Mouse (Mus musculus) erythroblast, embryonic 14.5 days (primary cell): ENCODE results near the gene Rpap3. TPM values are rescaled to one million over a fixed set of nuclear protein-coding genes. Genes with fewer than 3 reads are reported as not detected.

ENCODE experiments used
- H3K27me3 ChIP-seq: 2 replicates; pipeline ENCODE4 v1.6.1; 2012; ENCODE audit warnings: inconsistent platforms; ENCODE audit not compliant: control insufficient read depth
- H3K36me3 ChIP-seq: 2 replicates; pipeline ENCODE4 v1.6.1; 2012; ENCODE audit warnings: mild to moderate bottlenecking, inconsistent platforms; ENCODE audit not compliant: control insufficient read depth
- H3K4me1 ChIP-seq: 2 replicates; pipeline ENCODE4 v1.6.1; 2012; ENCODE audit warnings: inconsistent platforms; ENCODE audit not compliant: control insufficient read depth
- H3K4me3 ChIP-seq: replicated peaks from 2 replicates; pipeline ENCODE3; 2012; ENCODE audit warnings: moderate library complexity, mild to moderate bottlenecking, inconsistent platforms
- H3K9me3 ChIP-seq: 2 replicates; pipeline ENCODE4 v1.6.1; 2012; ENCODE audit warnings: low read length, inconsistent platforms, mixed read lengths; ENCODE audit not compliant: control insufficient read depth
- GATA1 ChIP-seq: IDR thresholded peaks from 2 replicates; pipeline ENCODE4 v1.6.1; 2012; ENCODE audit warnings: low read length, inconsistent platforms, mixed read lengths
- TAL1 ChIP-seq: IDR thresholded peaks from 3 replicates; pipeline ENCODE4 v1.6.1; 2012; ENCODE audit warnings: low read length, inconsistent platforms, mixed read lengths
- polyA plus RNA-seq: library from polyadenylated mRNA; stranded (reverse); fragments of >175 nt; gene quantifications from 2 replicates; pipeline ENCODE4 v1.2.3, GENCODE M21; 2012

The Rpap3 gene
- polyA plus RNA-seq, 1 experiment: 0.42 TPM

GRCm38 (mm10) chr15:97741662-97742061 is 36.0 kb upstream of the Rpap3 start:
- H3K27me3 ChIP-seq: no peaks in the 10 kb centered on the region

GRCm38 (mm10) chr15:97740283-97740732 is 34.7 kb upstream of the Rpap3 start:
- TF ChIP-seq GATA1 (no peak), TAL1 (no peak)
- Histone ChIP-seq H3K4me1 (peaks cover 23% of the 10 kb centered on the region), H3K4me3 (no peak overlapping the region), H3K27me3 (no peaks in the 10 kb centered on the region), H3K9me3 (no peaks in the 10 kb centered on the region), H3K36me3 (no peaks in the 10 kb centered on the region)

More at GRCm38 (mm10) chr15:97741662-97742061, 36.0 kb upstream of the Rpap3 start:
- H3K9me3 ChIP-seq: no peaks in the 10 kb centered on the region
- peaks cover 36% of the 10 kb centered on the region for H3K4me1 ChIP-seq
- TF ChIP-seq TAL1 (no peak), GATA1 (no peak)
- no peak overlapping the region for H3K4me3 ChIP-seq
- no peaks in the 10 kb centered on the region for H3K36me3 ChIP-seq

DNA sequence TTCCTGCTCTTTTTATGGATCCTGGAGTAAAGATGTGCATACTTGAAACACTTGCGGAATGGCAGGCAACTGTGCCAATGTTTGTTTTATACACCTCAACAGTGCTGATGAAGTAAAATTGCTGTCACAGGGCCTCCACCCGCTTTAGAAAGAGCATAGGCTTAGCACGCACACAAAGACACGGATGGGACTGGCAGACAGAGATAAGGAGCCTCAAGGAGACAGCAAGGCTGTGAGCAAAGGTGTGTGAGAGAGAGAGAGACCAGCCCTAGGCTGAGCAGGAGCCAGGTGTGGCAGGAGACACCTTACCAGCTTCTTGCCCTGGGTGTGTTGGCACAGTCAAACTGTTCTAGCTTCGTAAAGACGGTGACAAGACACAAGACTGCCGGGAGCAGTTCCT is 33.3 kb upstream of the Rpap3 start:
- H3K36me3 ChIP-seq: no peaks in the 10 kb centered on the region
- TF ChIP-seq TAL1: no peak
- no peak for TF ChIP-seq GATA1

GRCm38 (mm10) chr15:97731988-97732387 is 26.4 kb upstream of the Rpap3 start:
- no peaks in the 10 kb centered on the region for H3K36me3 ChIP-seq
- no peak overlapping the region for H3K4me3 ChIP-seq
- H3K9me3 ChIP-seq: no peaks in the 10 kb centered on the region
- no peaks in the 10 kb centered on the region; the same call in 1 of the 2 replicates for H3K4me1 ChIP-seq
- peaks cover 9% of the 10 kb centered on the region for H3K27me3 ChIP-seq
- TF ChIP-seq TAL1 (no peak), GATA1 (no peak)

More for the DNA sequence above, 33.3 kb upstream of the Rpap3 start:
- Histone ChIP-seq H3K27me3 (no peaks in the 10 kb centered on the region), H3K9me3 (no peaks in the 10 kb centered on the region), H3K4me3 (no peak overlapping the region), H3K4me1 (peaks cover 10% of the 10 kb centered on the region)

DNA sequence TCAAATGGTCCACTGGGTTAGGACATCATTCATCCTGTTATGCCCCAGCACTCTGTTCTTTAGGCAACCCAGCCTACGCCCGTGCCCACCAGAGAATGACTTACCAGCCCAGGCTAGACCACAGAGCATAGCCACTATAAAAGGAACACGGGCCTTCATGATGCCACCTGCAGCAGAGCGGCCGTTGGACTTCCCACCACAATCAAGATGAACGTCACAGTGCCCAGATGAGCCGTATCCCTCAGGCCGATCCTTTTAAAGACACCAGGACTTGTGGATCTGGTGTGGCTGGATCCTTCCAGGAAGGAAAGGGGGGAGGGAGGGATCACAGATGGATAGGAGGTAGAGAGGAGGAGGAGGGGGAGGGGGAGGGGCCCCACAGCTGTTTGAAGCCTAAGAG is 25.5 kb upstream of the Rpap3 start, which contains the start of gene Endou:
Gene Endou, minus strand, starts transcription at position 229 of the 400 bp plus-strand sequence.
- no peak within 1 kb of the TSS for H3K4me3 ChIP-seq
- no peaks in the 10 kb centered on the region; the same call in 1 of the 2 replicates for H3K4me1 ChIP-seq
- H3K27me3 ChIP-seq: peaks cover 9% of the 10 kb centered on the region
- H3K36me3 ChIP-seq: no peaks in the 10 kb centered on the region
- no peaks in the 10 kb centered on the region for H3K9me3 ChIP-seq
- no peak for TF ChIP-seq TAL1
- TF ChIP-seq GATA1: no peak

- TF ChIP-seq TAL1: no peak
- no peak for TF ChIP-seq GATA1
- Histone ChIP-seq H3K27me3 (peaks cover 9% of the 10 kb centered on the region), H3K4me1 (no peaks in the 10 kb centered on the region; the same call in 1 of the 2 replicates), H3K4me3 (no peak overlapping the region), H3K9me3 (no peaks in the 10 kb centered on the region), H3K36me3 (no peaks in the 10 kb centered on the region)
Measured at GRCm38 (mm10) chr15:97730365-97730764, 24.7 kb upstream of the Rpap3 start.

- Histone ChIP-seq H3K36me3 (no peaks in the 10 kb centered on the region), H3K27me3 (peaks cover 9% of the 10 kb centered on the region), H3K9me3 (no peaks in the 10 kb centered on the region), H3K4me3 (no peak overlapping the region), H3K4me1 (no peaks in the 10 kb centered on the region; the same call in 1 of the 2 replicates)
- TF ChIP-seq GATA1: no peak
- no peak for TF ChIP-seq TAL1
Measured at GRCm38 (mm10) chr15:97728804-97729203, 23.2 kb upstream of the Rpap3 start.

DNA sequence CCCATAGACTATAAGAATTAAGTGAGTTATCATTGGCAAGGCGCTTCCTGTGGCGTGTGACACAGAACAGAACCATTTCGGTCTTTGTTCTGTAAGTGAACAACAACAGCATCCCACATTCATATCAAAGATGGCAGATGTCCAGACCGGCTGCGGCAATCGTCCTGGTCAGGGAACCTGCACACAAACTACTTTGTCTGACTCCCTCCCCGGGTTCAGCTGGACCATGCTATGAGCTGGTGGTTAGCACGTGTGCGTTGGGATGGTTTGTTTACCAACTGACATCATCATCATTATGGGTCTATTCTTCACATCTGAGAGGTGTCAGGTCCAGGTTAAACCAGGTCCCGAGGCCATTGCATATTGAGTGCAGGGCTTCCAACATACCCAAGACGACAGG is 22.8 kb upstream of the Rpap3 start:
- peaks cover 9% of the 10 kb centered on the region for H3K27me3 ChIP-seq

DNA sequence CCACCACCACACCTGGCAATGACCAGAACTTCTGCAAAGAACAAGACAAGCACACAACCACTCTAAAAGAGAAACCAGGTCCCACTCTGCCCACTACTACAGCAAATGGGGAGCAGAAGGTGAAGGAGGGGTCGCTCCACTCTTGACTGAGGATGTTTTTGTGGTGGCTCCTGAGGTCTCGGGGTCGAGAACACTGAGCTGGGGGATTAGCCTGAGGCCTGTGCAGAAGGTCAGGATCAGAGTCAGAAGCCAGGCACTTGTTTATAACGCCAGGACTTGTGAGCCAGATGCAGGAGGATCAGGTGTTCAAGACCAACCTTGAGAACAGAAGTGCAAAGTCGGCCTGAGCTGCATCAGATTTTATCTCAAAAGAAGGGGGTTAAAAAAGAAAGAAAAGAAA is 21.9 kb upstream of the Rpap3 start:
- no peak for TF ChIP-seq TAL1
- TF ChIP-seq GATA1: no peak
- Histone ChIP-seq H3K9me3 (no peaks in the 10 kb centered on the region), H3K36me3 (no peaks in the 10 kb centered on the region), H3K4me1 (no peaks in the 10 kb centered on the region), H3K4me3 (no peak overlapping the region), H3K27me3 (peaks cover 9% of the 10 kb centered on the region)

More for the DNA sequence above, 22.8 kb upstream of the Rpap3 start:
- Histone ChIP-seq H3K4me1 (no peaks in the 10 kb centered on the region), H3K9me3 (no peaks in the 10 kb centered on the region), H3K4me3 (no peak overlapping the region), H3K36me3 (no peaks in the 10 kb centered on the region)
- no peak for TF ChIP-seq TAL1
- TF ChIP-seq GATA1: no peak

DNA sequence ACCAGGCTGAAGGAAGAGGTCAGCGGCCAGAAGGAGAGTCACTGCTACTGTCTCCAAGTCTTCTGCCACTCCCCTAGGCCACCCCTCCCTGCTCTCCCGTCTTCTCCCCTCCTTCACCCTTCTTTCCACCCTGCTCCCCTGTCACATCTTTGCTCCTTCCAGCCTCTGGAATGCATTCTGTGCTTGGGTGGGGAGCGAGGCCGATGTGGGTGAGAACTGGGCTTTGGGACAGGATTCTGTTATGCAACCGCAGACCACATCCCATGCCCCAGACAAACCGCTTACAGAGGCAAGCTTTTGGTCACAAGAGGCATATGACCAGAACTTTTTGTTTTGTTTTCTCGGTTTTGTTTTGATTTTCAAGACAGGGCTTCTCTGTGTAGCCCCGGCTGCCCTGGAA is 21.4 kb upstream of the Rpap3 start:
- H3K4me1 ChIP-seq: no peaks in the 10 kb centered on the region
- no peaks in the 10 kb centered on the region for H3K36me3 ChIP-seq
- no peak for TF ChIP-seq GATA1
- no peak for TF ChIP-seq TAL1
- H3K4me3 ChIP-seq: no peak overlapping the region
- no peaks in the 10 kb centered on the region for H3K9me3 ChIP-seq
- peaks cover 9% of the 10 kb centered on the region for H3K27me3 ChIP-seq
